Mouse (Mus musculus) midbrain, embryonic 15.5 days (tissue): ENCODE results near the gene Zfr. TPM values are rescaled to one million over a fixed set of nuclear protein-coding genes. Genes with fewer than 3 reads are reported as not detected.
"Not testable (repeated sequence)": the region's sequence is repeated elsewhere in the genome, so short reads cannot be mapped to it uniquely, and the experiment has no call there.

Source experiments
- ATAC-seq: fragments of 200-750 bp; cut with Nextera tagmentation; replicated peaks from 2 replicates; pipeline ENCODE4 v1.8.0; 2017; ENCODE audit warnings: moderate TSS enrichment
- H3K27ac ChIP-seq: fragments of 300-500 bp; sonication (generic); 2 replicates; pipeline ENCODE4 v1.5.1; 2015; ENCODE audit warnings: mild to moderate bottlenecking, inconsistent platforms
- H3K27me3 ChIP-seq: fragments of 300-500 bp; sonication (generic); replicated peaks from 2 replicates; pipeline ENCODE4 v1.6.1; 2015; ENCODE audit warnings: inconsistent platforms
- H3K36me3 ChIP-seq: fragments of 300-500 bp; sonication (generic); replicated peaks from 2 replicates; pipeline ENCODE4 v1.6.1; 2015; ENCODE audit warnings: inconsistent platforms
- H3K4me1 ChIP-seq: fragments of 300-500 bp; sonication (generic); 2 replicates; pipeline ENCODE4 v1.6.1; 2015; ENCODE audit warnings: inconsistent platforms
- H3K4me2 ChIP-seq: fragments of 300-500 bp; sonication (generic); 2 replicates; pipeline ENCODE4 v1.6.1; 2015; ENCODE audit warnings: inconsistent platforms, mild to moderate bottlenecking, moderate library complexity
- H3K4me3 ChIP-seq: fragments of 300-500 bp; sonication (generic); 2 replicates; pipeline ENCODE4 v1.5.1; 2015; ENCODE audit warnings: mild to moderate bottlenecking, inconsistent platforms
- H3K9ac ChIP-seq: fragments of 300-500 bp; sonication (generic); 2 replicates; pipeline ENCODE4 v1.6.1; 2015; ENCODE audit warnings: mild to moderate bottlenecking, inconsistent platforms
- H3K9me3 ChIP-seq: fragments of 300-500 bp; sonication (generic); 2 replicates; pipeline ENCODE4 v1.6.1; 2016; ENCODE audit warnings: inconsistent platforms
- WGBS: fragments of 180-500 bp; shearing (Covaris S2); methylation state at CpG from one replicate; pipeline ENCODE4 v1.1.7; 2015; ENCODE audit warnings: mixed read lengths; 5-methylcytosine and 5-hydroxymethylcytosine counted together
- polyA plus RNA-seq: library from polyadenylated mRNA; unstranded; fragments of >200 nt; fragmentation: Nextera tagmentation; extraction: Ambion mirVana; gene quantifications from 2 replicates; pipeline ENCODE4 v1.2.1, GENCODE M21; 2015

The Zfr gene
- polyA plus RNA-seq, 1 experiment from 2014 or later: 180 TPM

DNA sequence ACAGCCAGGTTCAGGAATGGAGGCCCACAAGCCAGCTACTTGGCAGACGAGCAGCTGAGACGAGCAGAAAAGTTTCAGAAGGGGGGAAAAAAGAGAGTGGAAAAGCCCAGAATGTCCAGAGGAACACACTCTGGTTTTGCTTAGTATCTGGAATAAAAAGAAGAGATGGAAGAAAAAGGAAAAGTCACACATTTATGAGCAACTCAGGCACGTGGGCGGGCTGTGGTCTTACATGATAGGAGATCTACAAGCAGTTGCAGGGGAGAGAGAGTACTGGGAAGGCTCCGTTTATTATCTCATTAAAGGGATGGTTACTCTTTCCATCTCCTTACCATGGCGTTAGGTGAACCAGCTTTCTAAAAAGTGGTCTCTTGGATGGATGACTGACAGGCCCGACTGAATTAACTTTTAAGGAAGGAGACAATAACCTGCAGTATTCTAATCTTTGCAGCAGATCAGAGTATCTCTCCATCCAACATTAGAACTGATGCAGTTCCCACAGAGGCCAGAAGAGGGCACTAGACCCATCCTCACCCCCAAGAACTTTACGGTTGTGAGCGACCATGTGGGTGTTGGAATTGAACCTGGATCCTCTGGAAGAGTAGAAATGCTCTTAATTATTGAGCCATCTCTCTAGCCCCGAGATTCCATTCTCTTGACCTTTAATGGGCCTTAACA, 25.7 kb upstream of the Zfr start:
- H3K4me3 ChIP-seq: no peak overlapping the region
- H3K4me1 ChIP-seq: peaks cover 17% of the 10 kb centered on the region
- 68% methylated on average over 10 of the region's 10 CpGs for WGBS
- H3K9ac ChIP-seq: no peak overlapping the region
- ATAC-seq: no peak
- H3K27ac ChIP-seq: no peak overlapping the region
- H3K4me2 ChIP-seq: no peak overlapping the region
- H3K27me3 ChIP-seq: no peaks in the 10 kb centered on the region
- H3K36me3 ChIP-seq: no peaks in the 10 kb centered on the region
- H3K9me3 ChIP-seq: no peaks in the 10 kb centered on the region

- no peaks in the 10 kb centered on the region for H3K36me3 ChIP-seq
- 45% methylated on average over 25 of the region's 25 CpGs for WGBS
- H3K4me2 ChIP-seq: peak overlapping the region; percentile 24
- H3K9ac ChIP-seq: 0 out of 2 replicates have a peak overlapping the region, but pooled peaks have one; percentile 36
- peaks cover 17% of the 10 kb centered on the region for H3K4me1 ChIP-seq
- H3K9me3 ChIP-seq: no peaks in the 10 kb centered on the region
- no peak overlapping the region for H3K4me3 ChIP-seq
- no peaks in the 10 kb centered on the region for H3K27me3 ChIP-seq
- peak overlapping the region; percentile 94 for H3K27ac ChIP-seq
- peak; percentile 97 for ATAC-seq
Observed at GRCm38 (mm10) chr15:12093026-12093960, 24.3 kb upstream of the Zfr start.

- peak overlapping the region; percentile 24; the same call in 1 of the 2 replicates for H3K4me2 ChIP-seq
- H3K4me3 ChIP-seq: no peak overlapping the region
- WGBS: 43% methylated on average over 4 of the region's 4 CpGs
- no peaks in the 10 kb centered on the region for H3K27me3 ChIP-seq
- no peak overlapping the region for H3K9ac ChIP-seq
- no peaks in the 10 kb centered on the region for H3K36me3 ChIP-seq
- H3K4me1 ChIP-seq: peaks cover 17% of the 10 kb centered on the region
- H3K27ac ChIP-seq: peak overlapping the region; percentile 94
- H3K9me3 ChIP-seq: no peaks in the 10 kb centered on the region
- no peak for ATAC-seq
Observed at GRCm38 (mm10) chr15:12093961-12094566, 23.6 kb upstream of the Zfr start.

GRCm38 (mm10) chr15:12096447-12096846, 21.2 kb upstream of the Zfr start:
- WGBS: 76% methylated on average over 4 of the region's 4 CpGs
- H3K27ac ChIP-seq: no peak overlapping the region
- ATAC-seq: no peak

DNA sequence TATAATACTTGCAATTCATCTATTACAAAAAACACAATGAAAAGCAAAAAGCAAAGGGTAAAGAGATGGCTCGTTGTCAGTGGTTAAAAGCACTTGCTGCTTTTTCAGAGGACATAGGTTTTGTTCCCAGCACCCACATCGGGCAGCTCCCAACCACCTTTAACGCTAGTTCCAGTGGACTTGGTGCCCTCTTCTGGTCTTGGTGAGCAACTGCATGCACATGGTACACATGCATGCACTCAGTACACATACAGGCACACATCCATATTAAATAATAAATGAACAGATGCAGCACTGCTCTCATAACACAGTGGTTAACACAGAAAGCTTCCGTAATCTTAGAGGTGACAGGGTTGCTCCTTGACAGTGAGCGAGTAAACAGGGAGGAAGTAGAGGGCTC, 20.3 kb upstream of the Zfr start:
- H3K36me3 ChIP-seq: no peaks in the 10 kb centered on the region
- no peak for ATAC-seq
- H3K27me3 ChIP-seq: no peaks in the 10 kb centered on the region
- H3K4me3 ChIP-seq: no peak overlapping the region
- H3K9ac ChIP-seq: no peak overlapping the region
- H3K27ac ChIP-seq: no peak overlapping the region
- peaks cover 17% of the 10 kb centered on the region for H3K4me1 ChIP-seq
- 93% methylated on average over 5 of the region's 5 CpGs for WGBS
- H3K4me2 ChIP-seq: no peak overlapping the region
- no peaks in the 10 kb centered on the region for H3K9me3 ChIP-seq

More at GRCm38 (mm10) chr15:12096447-12096846, 21.2 kb upstream of the Zfr start:
- Histone ChIP-seq H3K4me1 (peaks cover 17% of the 10 kb centered on the region), H3K4me2 (no peak overlapping the region), H3K9me3 (no peaks in the 10 kb centered on the region), H3K36me3 (no peaks in the 10 kb centered on the region), H3K9ac (no peak overlapping the region), H3K27me3 (no peaks in the 10 kb centered on the region), H3K4me3 (no peak overlapping the region)

DNA sequence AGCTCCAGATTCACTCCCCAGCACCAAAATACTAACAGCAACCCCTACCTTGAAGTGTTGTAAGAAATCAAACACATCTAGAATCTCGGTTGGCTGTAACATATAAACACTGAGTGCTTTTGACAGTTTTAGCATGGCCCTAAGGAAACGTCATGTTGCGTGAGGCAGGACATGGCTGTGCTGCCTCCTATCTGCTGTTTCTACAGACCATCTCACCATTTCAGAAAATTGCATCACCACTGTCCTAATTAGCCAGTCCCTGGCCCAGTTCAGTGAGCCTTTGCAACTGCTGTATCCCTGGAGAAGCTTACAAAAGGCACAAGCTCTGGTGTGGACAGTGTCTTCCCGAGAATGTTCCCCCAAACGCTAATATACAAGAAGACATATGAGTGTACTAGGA, 16.7 kb upstream of the Zfr start:
- H3K9ac ChIP-seq: no peak overlapping the region
- WGBS: 82% methylated on average over 5 of the region's 5 CpGs
- H3K4me2 ChIP-seq: no peak overlapping the region

GRCm38 (mm10) chr15:12103763-12104162, 13.9 kb upstream of the Zfr start:
- Histone ChIP-seq H3K4me2 (no peak overlapping the region), H3K4me3 (no peak overlapping the region), H3K9me3 (no peaks in the 10 kb centered on the region), H3K4me1 (no peaks in the 10 kb centered on the region), H3K36me3 (no peaks in the 10 kb centered on the region), H3K27ac (no peak overlapping the region), H3K9ac (no peak overlapping the region), H3K27me3 (no peaks in the 10 kb centered on the region)
- ATAC-seq: no peak
- WGBS: 73% methylated on average over 3 of the region's 3 CpGs

More for the DNA sequence above, 16.7 kb upstream of the Zfr start:
- H3K27me3 ChIP-seq: no peaks in the 10 kb centered on the region
- ATAC-seq: no peak
- H3K4me3 ChIP-seq: no peak overlapping the region
- no peak overlapping the region for H3K27ac ChIP-seq
- no peaks in the 10 kb centered on the region for H3K36me3 ChIP-seq
- H3K4me1 ChIP-seq: no peaks in the 10 kb centered on the region
- no peaks in the 10 kb centered on the region for H3K9me3 ChIP-seq

DNA sequence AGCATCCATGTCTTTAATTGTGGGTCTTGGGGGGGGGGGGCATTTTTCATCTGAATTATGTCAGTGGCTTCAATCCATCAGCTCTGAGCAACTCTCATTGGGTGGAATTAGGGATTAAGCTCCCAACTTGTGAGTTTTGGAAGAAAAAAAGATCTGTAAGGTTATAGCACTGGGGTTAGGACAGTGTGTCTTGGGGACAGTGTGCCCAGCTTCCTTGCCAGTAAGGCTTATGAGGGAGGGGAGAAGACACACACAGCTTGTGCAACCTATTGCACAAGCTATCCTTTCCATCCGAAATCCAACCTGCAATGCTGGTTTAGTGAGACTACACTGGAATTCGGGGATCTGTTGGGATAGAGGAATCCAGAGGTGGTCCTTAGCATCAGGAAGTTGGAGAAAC, 12.8 kb upstream of the Zfr start:
- Histone ChIP-seq H3K9me3 (no peaks in the 10 kb centered on the region), H3K36me3 (no peaks in the 10 kb centered on the region), H3K4me2 (no peak overlapping the region), H3K4me1 (no peaks in the 10 kb centered on the region), H3K27me3 (no peaks in the 10 kb centered on the region), H3K27ac (no peak overlapping the region), H3K9ac (no peak overlapping the region), H3K4me3 (no peak overlapping the region)
- WGBS: 83% methylated on average over 2 of the region's 2 CpGs
- ATAC-seq: no peak

GRCm38 (mm10) chr15:12106430-12106829, 11.2 kb upstream of the Zfr start:
- Histone ChIP-seq H3K4me3 (no peak overlapping the region), H3K9ac (no peak overlapping the region), H3K36me3 (no peaks in the 10 kb centered on the region), H3K4me2 (no peak overlapping the region), H3K27me3 (no peaks in the 10 kb centered on the region), H3K9me3 (no peaks in the 10 kb centered on the region), H3K4me1 (no peaks in the 10 kb centered on the region), H3K27ac (no peak overlapping the region)
- WGBS: 92% methylated on average over 12 of the region's 12 CpGs
- no peak for ATAC-seq

DNA sequence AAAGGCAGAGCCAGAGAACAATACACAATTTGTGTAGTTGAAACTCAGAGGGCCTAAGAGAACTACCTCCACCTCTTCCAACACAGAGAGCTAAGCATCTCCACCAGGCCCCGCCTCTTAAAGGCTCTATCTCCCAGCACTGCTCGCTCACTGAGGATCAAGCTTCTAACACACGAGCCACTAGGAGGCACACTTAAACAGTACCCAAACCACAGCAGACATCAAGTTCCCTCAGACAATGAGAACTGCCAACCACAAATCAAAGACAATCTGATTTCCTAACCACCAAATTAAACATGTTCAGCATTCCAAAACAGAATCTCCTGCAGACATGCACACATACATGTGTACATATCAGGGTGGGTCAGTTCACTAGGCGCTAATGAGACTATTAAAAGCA, 9.4 kb upstream of the Zfr start:
- no peaks in the 10 kb centered on the region for H3K9me3 ChIP-seq
- H3K27me3 ChIP-seq: no peaks in the 10 kb centered on the region
- H3K4me3 ChIP-seq: no peak overlapping the region
- no peak for ATAC-seq
- H3K36me3 ChIP-seq: no peaks in the 10 kb centered on the region
- WGBS: 78% methylated on average over 4 of the region's 4 CpGs
- H3K4me1 ChIP-seq: no peaks in the 10 kb centered on the region
- no peak overlapping the region for H3K4me2 ChIP-seq
- no peak overlapping the region for H3K9ac ChIP-seq
- no peak overlapping the region for H3K27ac ChIP-seq

- ATAC-seq, H3K27ac ChIP-seq, H3K36me3 ChIP-seq, H3K4me3 ChIP-seq, H3K9ac ChIP-seq, H3K4me2 ChIP-seq, H3K27me3 ChIP-seq, H3K4me1 ChIP-seq, H3K9me3 ChIP-seq: not testable (repeated sequence)
- 86% methylated on average over 3 of the region's 3 CpGs for WGBS
Observed at GRCm38 (mm10) chr15:12108922-12109321, 8.7 kb upstream of the Zfr start.

- Histone ChIP-seq H3K36me3 (no peaks in the 10 kb centered on the region), H3K27me3 (no peaks in the 10 kb centered on the region), H3K4me2 (no peak overlapping the region), H3K4me1 (no peaks in the 10 kb centered on the region), H3K9me3 (no peaks in the 10 kb centered on the region), H3K4me3 (no peak overlapping the region), H3K9ac (no peak overlapping the region), H3K27ac (no peak overlapping the region)
- ATAC-seq: no peak
- WGBS: 82% methylated on average over 7 of the region's 7 CpGs
Observed at GRCm38 (mm10) chr15:12111232-12111631, 6.4 kb upstream of the Zfr start.
